Mouse (Mus musculus): ENCODE results near the gene Kif14.

GRCm38 (mm10) chr1:136569206-136569605, 103.1 kb downstream of the Kif14 start:
- TF ChIP-seq POLR2A (IDR thresholded peaks at IDR 0.05; ENCODE audit: borderline replicate concordance, extremely low read depth, insufficient read depth, insufficient read length, poor library complexity, severe bottlenecking) (no peak), CTCF (IDR thresholded peaks at IDR 0.05; ENCODE audit: borderline replicate concordance, extremely low read depth, insufficient read depth, insufficient read length) (no peak)
